ENCODE assay signal across 38 mouse cellular contexts in genomic region chr16:48280883-48281282, GRCm38 (mm10). TPM values are rescaled to one million over a fixed set of nuclear protein-coding genes. Genes with fewer than 3 reads are reported as not detected.
"Had no signal": no experiment of that assay in that cellular context is flagged by ENCODE, and none has a peak within 500 bp of the region (broad histone marks: within the 10 kb centered on the region; RNA-seq: fewer than 3 reads in every experiment).

No protein-coding gene starts in this region.

- H3K4me3 ChIP-seq: embryonic facial prominence, embryonic 10.5 days; embryonic facial prominence, embryonic 12.5 days; embryonic facial prominence, embryonic 13.5 days; embryonic facial prominence, embryonic 15.5 days; erythroblast, embryonic 14.5 days; forebrain, embryonic 10.5 days; forebrain, embryonic 12.5 days; forebrain, embryonic 13.5 days; forebrain, embryonic 15.5 days; gastrocnemius, adult 2 months; heart, adult 2 months had no signal

- H3K27me3 ChIP-seq: embryonic facial prominence, embryonic 12.5 days; embryonic facial prominence, embryonic 13.5 days; embryonic facial prominence, embryonic 15.5 days; forebrain, embryonic 12.5 days; forebrain, embryonic 13.5 days; forebrain, embryonic 15.5 days had no signal

- H3K9ac ChIP-seq: embryonic facial prominence, embryonic 12.5 days; embryonic facial prominence, embryonic 13.5 days; embryonic facial prominence, embryonic 15.5 days; forebrain, embryonic 12.5 days; forebrain, embryonic 13.5 days; forebrain, embryonic 15.5 days; forebrain, postnatal 0 days had no signal

- DNase-seq: cerebellum, adult 9-10 months; cerebellum, adult 9-11 months; cerebellum, postnatal 10 days; cerebellum, postnatal 14 days; cerebellum, postnatal 25 days; cerebellum, postnatal 36 days; embryo, embryonic 11 days; forebrain, postnatal 0 days; gastrocnemius, adult 2 months; gastrocnemius, postnatal 10 days; gastrocnemius, postnatal 14 days; gastrocnemius, postnatal 25 days; gastrocnemius, postnatal 36 days; heart, adult 11 months; heart, adult 18-20 months; heart, adult 2 months had no signal

- H3K36me3 ChIP-seq: embryonic facial prominence, embryonic 10.5 days; embryonic facial prominence, embryonic 12.5 days; embryonic facial prominence, embryonic 13.5 days; embryonic facial prominence, embryonic 15.5 days; forebrain, embryonic 10.5 days; forebrain, embryonic 12.5 days; forebrain, embryonic 15.5 days had no signal

- H3K4me2 ChIP-seq: embryonic facial prominence, embryonic 12.5 days; embryonic facial prominence, embryonic 13.5 days; embryonic facial prominence, embryonic 15.5 days; forebrain, embryonic 12.5 days; forebrain, embryonic 13.5 days; forebrain, embryonic 15.5 days had no signal

- H3K4me1 ChIP-seq: embryonic facial prominence, embryonic 10.5 days; embryonic facial prominence, embryonic 12.5 days; embryonic facial prominence, embryonic 13.5 days; embryonic facial prominence, embryonic 15.5 days; forebrain, embryonic 10.5 days; forebrain, embryonic 12.5 days; forebrain, embryonic 13.5 days; forebrain, embryonic 15.5 days had no signal

- H3K9me3 ChIP-seq: embryonic facial prominence, embryonic 10.5 days; embryonic facial prominence, embryonic 12.5 days; embryonic facial prominence, embryonic 15.5 days; forebrain, embryonic 10.5 days; forebrain, embryonic 12.5 days; forebrain, embryonic 13.5 days; forebrain, embryonic 15.5 days had no signal

- H3K27ac ChIP-seq: embryonic facial prominence, embryonic 10.5 days; embryonic facial prominence, embryonic 12.5 days; embryonic facial prominence, embryonic 13.5 days; embryonic facial prominence, embryonic 15.5 days; forebrain, embryonic 10.5 days; forebrain, embryonic 12.5 days; forebrain, embryonic 13.5 days; forebrain, embryonic 15.5 days; gastrocnemius, adult 2 months; heart, adult 2 months had no signal

- ATAC-seq: forebrain, embryonic 13.5 days; forebrain, embryonic 14.5 days; forebrain, embryonic 15.5 days; forebrain, embryonic 16.5 days; forebrain, postnatal 0 days had no signal

RNA-seq across cellular contexts. Expression of gene Dppa4, which starts 2.6 kb away (rescaled TPM):
- total RNA-seq: forebrain, postnatal 0 days; gastrocnemius, adult 18-20 months; gastrocnemius, adult 2 months; gastrocnemius, adult 8-10 months; gastrocnemius, postnatal 10 days; gastrocnemius, postnatal 14 days; gastrocnemius, postnatal 25 days; gastrocnemius, postnatal 36 days; gastrocnemius, postnatal 4 days; granulocyte monocyte progenitor cell, adult 5-6 weeks; heart, adult 18-20 months; heart, adult 2 months; heart, adult 8-10 months had no signal
- polyA plus RNA-seq: cortical plate, adult 2 months; embryonic facial prominence, embryonic 10.5 days; embryonic facial prominence, embryonic 11.5 days; embryonic facial prominence, embryonic 12.5 days; embryonic facial prominence, embryonic 13.5 days; embryonic facial prominence, embryonic 14.5 days; embryonic facial prominence, embryonic 15.5 days; erythroblast, embryonic 14.5 days; forebrain, embryonic 10.5 days; forebrain, embryonic 11.5 days; forebrain, embryonic 12.5 days; forebrain, embryonic 13.5 days; forebrain, embryonic 14.5 days; forebrain, embryonic 15.5 days; forebrain, embryonic 16.5 days; forebrain, postnatal 0 days; frontal cortex, adult 2 months; gonadal fat pad, adult 2 months; heart, adult 2 months had no signal

RNA-seq across cellular contexts. Expression of gene Dppa2, which starts 22.8 kb away (rescaled TPM):
- total RNA-seq: forebrain, postnatal 0 days; gastrocnemius, adult 18-20 months; gastrocnemius, adult 2 months; gastrocnemius, adult 8-10 months; gastrocnemius, postnatal 10 days; gastrocnemius, postnatal 14 days; gastrocnemius, postnatal 25 days; gastrocnemius, postnatal 36 days; gastrocnemius, postnatal 4 days; granulocyte monocyte progenitor cell, adult 5-6 weeks; heart, adult 18-20 months; heart, adult 2 months; heart, adult 8-10 months had no signal
- polyA plus RNA-seq: cortical plate, adult 2 months; embryonic facial prominence, embryonic 10.5 days; embryonic facial prominence, embryonic 11.5 days; embryonic facial prominence, embryonic 12.5 days; embryonic facial prominence, embryonic 13.5 days; embryonic facial prominence, embryonic 14.5 days; embryonic facial prominence, embryonic 15.5 days; erythroblast, embryonic 14.5 days; forebrain, embryonic 10.5 days; forebrain, embryonic 11.5 days; forebrain, embryonic 12.5 days; forebrain, embryonic 13.5 days; forebrain, embryonic 14.5 days; forebrain, embryonic 15.5 days; forebrain, embryonic 16.5 days; forebrain, postnatal 0 days; frontal cortex, adult 2 months; gonadal fat pad, adult 2 months; heart, adult 2 months had no signal
